Mouse (Mus musculus): Measurements from ENCODE around the gene Xlr5b. TPM values are rescaled to one million over a fixed set of nuclear protein-coding genes. Genes with fewer than 3 reads are reported as not detected.
"Not testable (repeated sequence)": the region's sequence is repeated elsewhere in the genome, so short reads cannot be mapped to it uniquely, and the experiment has no call there.

Xlr5b gene
- polyA plus RNA-seq (2015; fragmentation: Nextera tagmentation; extraction: Ambion mirVana) = not detected in 2 replicates

GRCm38 (mm10) chrX:73148496-73148895 lies at the start of gene Xlr5b:
Gene Xlr5b, plus strand, starts transcription at chrX:73148796.
- not testable (repeated sequence) for H3K4me3 ChIP-seq; H3K9me3 ChIP-seq; H3K9ac ChIP-seq; ATAC-seq (ENCODE audit: low FRiP score, low read depth); H3K27ac ChIP-seq (replicated peaks); H3K36me3 ChIP-seq; H3K27me3 ChIP-seq; H3K4me2 ChIP-seq; H3K4me1 ChIP-seq (replicated peaks)
- WGBS = no CpG with 5 or more reads among the region's 20 CpGs

- H3K4me2 ChIP-seq; H3K9me3 ChIP-seq; H3K27ac ChIP-seq (replicated peaks); H3K4me1 ChIP-seq (replicated peaks); ATAC-seq (ENCODE audit: low FRiP score, low read depth); H3K36me3 ChIP-seq; H3K27me3 ChIP-seq; H3K9ac ChIP-seq; H3K4me3 ChIP-seq: not testable (repeated sequence)
- WGBS = no CpG with 5 or more reads among the region's 7 CpGs
Observed at GRCm38 (mm10) chrX:73116747-73117146, 31.8 kb upstream of the Xlr5b start, which contains the start of gene Gm14685. Gene Gm14685, plus strand, starts transcription at chrX:73117047.

DNA sequence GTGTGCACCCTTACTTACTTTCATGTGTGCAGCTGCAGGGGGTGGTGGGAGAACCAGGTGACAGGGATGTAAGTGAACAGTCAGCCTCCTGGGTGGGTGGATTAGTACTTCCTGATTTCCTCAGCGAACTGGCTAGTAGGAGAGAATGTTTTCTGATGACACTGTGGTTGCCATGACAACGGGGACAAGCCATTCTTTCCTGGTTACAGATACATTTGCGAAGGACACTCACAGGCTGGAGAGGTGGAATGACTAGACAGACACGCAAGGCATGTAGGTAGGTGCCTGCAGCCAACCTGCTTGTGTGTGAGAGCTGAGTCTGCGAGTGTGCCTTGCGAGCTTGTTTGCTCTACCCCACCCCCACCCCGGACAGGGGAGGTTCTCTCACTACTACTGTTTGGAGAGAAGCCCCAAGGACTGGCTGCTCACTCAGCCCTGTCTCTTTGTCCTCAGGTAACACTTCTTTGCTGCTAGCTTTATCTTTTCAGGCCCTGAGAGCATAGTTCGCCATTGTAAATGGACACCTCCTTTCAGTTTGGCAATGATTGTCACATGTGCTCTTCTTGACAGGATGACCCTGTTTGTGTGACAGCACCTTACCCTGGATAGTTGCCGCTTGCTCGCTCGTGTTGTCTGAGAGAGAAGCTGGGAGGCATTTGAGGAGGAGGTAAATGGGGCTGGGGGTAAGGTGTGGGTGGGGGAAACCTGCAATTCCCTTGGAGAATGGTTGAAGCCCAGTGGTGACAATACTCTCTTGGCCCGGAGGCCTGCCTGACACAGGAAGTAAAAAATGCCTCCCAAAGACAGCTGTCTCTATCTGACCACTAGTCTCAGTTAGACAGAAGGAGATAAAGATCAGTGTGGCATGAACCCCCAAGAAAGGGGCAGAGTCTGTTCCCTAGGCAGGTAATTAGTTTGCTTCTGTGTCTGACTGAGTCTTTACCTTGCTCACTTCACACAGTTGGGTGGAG lies 25.5 kb upstream of the Xlr5b start:
- not testable (repeated sequence) for H3K9me3 ChIP-seq; H3K9ac ChIP-seq; H3K4me2 ChIP-seq; H3K27me3 ChIP-seq; H3K27ac ChIP-seq (replicated peaks); H3K4me1 ChIP-seq (replicated peaks); H3K4me3 ChIP-seq; H3K36me3 ChIP-seq
- ATAC-seq (ENCODE audit: low FRiP score, low read depth) = peak; percentile 87
- no CpG with 5 or more reads among the region's 12 CpGs for WGBS

DNA sequence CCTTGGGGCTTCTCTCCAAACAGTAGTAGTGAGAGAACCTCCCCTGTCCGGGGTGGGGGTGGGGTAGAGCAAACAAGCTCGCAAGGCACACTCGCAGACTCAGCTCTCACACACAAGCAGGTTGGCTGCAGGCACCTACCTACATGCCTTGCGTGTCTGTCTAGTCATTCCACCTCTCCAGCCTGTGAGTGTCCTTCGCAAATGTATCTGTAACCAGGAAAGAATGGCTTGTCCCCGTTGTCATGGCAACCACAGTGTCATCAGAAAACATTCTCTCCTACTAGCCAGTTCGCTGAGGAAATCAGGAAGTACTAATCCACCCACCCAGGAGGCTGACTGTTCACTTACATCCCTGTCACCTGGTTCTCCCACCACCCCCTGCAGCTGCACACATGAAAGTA lies 5.4 kb upstream of the Xlr5b start:
- H3K4me3 ChIP-seq; H3K4me1 ChIP-seq (replicated peaks); H3K27me3 ChIP-seq; H3K9ac ChIP-seq; H3K4me2 ChIP-seq; H3K27ac ChIP-seq (replicated peaks); H3K36me3 ChIP-seq; H3K9me3 ChIP-seq: not testable (repeated sequence)
- peak; percentile 87 for ATAC-seq (ENCODE audit: low FRiP score, low read depth)
- no CpG with 5 or more reads among the region's 7 CpGs for WGBS

- not testable (repeated sequence) for ATAC-seq (ENCODE audit: low FRiP score, low read depth); H3K27ac ChIP-seq (replicated peaks); H3K4me2 ChIP-seq; H3K27me3 ChIP-seq; H3K4me3 ChIP-seq; H3K36me3 ChIP-seq; H3K4me1 ChIP-seq (replicated peaks); H3K9ac ChIP-seq; H3K9me3 ChIP-seq
- WGBS = no CpG with 5 or more reads among the region's 7 CpGs
Observed at GRCm38 (mm10) chrX:73149350-73149749, 754 bp downstream of the Xlr5b start, which contains the start of gene DXBay18. Gene DXBay18, minus strand, starts transcription at chrX:73149450.

DNA sequence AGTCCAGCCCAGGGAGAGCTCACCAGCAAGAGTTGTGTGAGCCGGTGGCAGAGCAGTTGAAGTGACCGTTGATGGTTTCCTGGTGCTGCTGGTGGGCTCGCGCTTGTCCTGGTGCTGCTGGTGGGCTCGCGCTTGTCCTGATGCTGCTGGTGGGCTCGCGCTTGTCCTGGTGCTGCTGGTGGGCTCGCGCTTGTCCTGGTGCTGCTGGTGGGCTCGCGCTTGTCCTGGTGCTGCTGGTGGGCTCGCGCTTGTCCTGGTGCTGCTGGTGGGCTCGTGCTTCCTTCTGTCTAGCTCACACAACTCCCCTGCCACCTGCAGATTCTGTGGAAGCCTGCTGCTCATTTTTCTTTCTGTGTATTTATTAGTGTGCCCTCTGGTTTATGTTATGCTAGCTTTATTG lies 28.3 kb downstream of the Xlr5b start, which contains the start of gene Spin2d:
Gene Spin2d, minus strand, starts transcription at position 101 of the 400 bp plus-strand sequence.
- not testable (repeated sequence) for H3K27ac ChIP-seq (replicated peaks); H3K9me3 ChIP-seq; H3K27me3 ChIP-seq; H3K36me3 ChIP-seq; H3K4me3 ChIP-seq; ATAC-seq (ENCODE audit: low FRiP score, low read depth); H3K4me2 ChIP-seq; H3K9ac ChIP-seq; H3K4me1 ChIP-seq (replicated peaks)
- WGBS = 90% methylated on average over 6 of the region's 15 CpGs

GRCm38 (mm10) chrX:73191934-73192333 lies 43.3 kb downstream of the Xlr5b start, which contains the start of gene Xlr3b:
Gene Xlr3b, plus strand, starts transcription at chrX:73192207.
- H3K36me3 ChIP-seq; H3K4me2 ChIP-seq; H3K4me1 ChIP-seq (replicated peaks); H3K9me3 ChIP-seq; H3K9ac ChIP-seq; H3K4me3 ChIP-seq; H3K27me3 ChIP-seq; H3K27ac ChIP-seq (replicated peaks): not testable (repeated sequence)
- WGBS = 80% methylated on average over 12 of the region's 12 CpGs
- peak; percentile 61; the same call in 1 of the 2 replicates for ATAC-seq (ENCODE audit: low FRiP score, low read depth)

Other genes with a start within 250 kb of the Xlr5b start
- gene Cetn2, start 230.4 kb upstream of the Xlr5b start, polyA plus RNA-seq (2015; fragmentation: Nextera tagmentation; extraction: Ambion mirVana) = 67.1 and 73.8 TPM in 2 replicates
- gene Nsdhl, start 230.2 kb upstream of the Xlr5b start, polyA plus RNA-seq (2015; fragmentation: Nextera tagmentation; extraction: Ambion mirVana) = 48.9 and 49.2 TPM in 2 replicates
- 0.79 and 0.87 TPM in 2 replicates for gene Zfp185, start 161.5 kb upstream of the Xlr5b start, polyA plus RNA-seq (2015; fragmentation: Nextera tagmentation; extraction: Ambion mirVana)
- 0.08 and 0.17 TPM in 2 replicates for gene Pnma5, start 111.7 kb upstream of the Xlr5b start, polyA plus RNA-seq (2015; fragmentation: Nextera tagmentation; extraction: Ambion mirVana)
- 4.2 and 5.0 TPM in 2 replicates for gene Pnma3, start 84.0 kb upstream of the Xlr5b start, polyA plus RNA-seq (2015; fragmentation: Nextera tagmentation; extraction: Ambion mirVana)
- 0.68 and 0.74 TPM in 2 replicates for gene Xlr4a, start 66.3 kb upstream of the Xlr5b start, polyA plus RNA-seq (2015; fragmentation: Nextera tagmentation; extraction: Ambion mirVana)
- 4.3 and 5.7 TPM in 2 replicates for gene Xlr3a, start 51.7 kb upstream of the Xlr5b start, polyA plus RNA-seq (2015; fragmentation: Nextera tagmentation; extraction: Ambion mirVana)
- 0.52 and 1.2 TPM in 2 replicates for gene Gm14685, start 31.7 kb upstream of the Xlr5b start, polyA plus RNA-seq (2015; fragmentation: Nextera tagmentation; extraction: Ambion mirVana)
- gene DXBay18, start 654 bp downstream of the Xlr5b start, polyA plus RNA-seq (2015; fragmentation: Nextera tagmentation; extraction: Ambion mirVana) = 0.64 TPM in 1 of 2 replicates, not detected in the other
- not detected in 2 replicates for gene Spin2d, start 28.2 kb downstream of the Xlr5b start, polyA plus RNA-seq (2015; fragmentation: Nextera tagmentation; extraction: Ambion mirVana)
- 15.5 and 18.1 TPM in 2 replicates for gene Xlr3b, start 43.4 kb downstream of the Xlr5b start, polyA plus RNA-seq (2015; fragmentation: Nextera tagmentation; extraction: Ambion mirVana)
- 0.27 and 1.1 TPM in 2 replicates for gene Xlr4b, start 65.5 kb downstream of the Xlr5b start, polyA plus RNA-seq (2015; fragmentation: Nextera tagmentation; extraction: Ambion mirVana)
- 34.6 and 35.7 TPM in 2 replicates for gene F8a, start 79.5 kb downstream of the Xlr5b start, polyA plus RNA-seq (2015; fragmentation: Nextera tagmentation; extraction: Ambion mirVana)
- 0.43 and 0.49 TPM in 2 replicates for gene Xlr4c, start 94.3 kb downstream of the Xlr5b start, polyA plus RNA-seq (2015; fragmentation: Nextera tagmentation; extraction: Ambion mirVana)
- 0.25 and 0.28 TPM in 2 replicates for gene Xlr3c, start 116.6 kb downstream of the Xlr5b start, polyA plus RNA-seq (2015; fragmentation: Nextera tagmentation; extraction: Ambion mirVana)
- 0.19 TPM in 1 of 2 replicates, not detected in the other for gene Xlr5a, start 144.2 kb downstream of the Xlr5b start, polyA plus RNA-seq (2015; fragmentation: Nextera tagmentation; extraction: Ambion mirVana)
- not detected in 2 replicates for gene Xlr5c, start 144.2 kb downstream of the Xlr5b start, polyA plus RNA-seq (2015; fragmentation: Nextera tagmentation; extraction: Ambion mirVana)
- gene Gm45015, start 188.0 kb downstream of the Xlr5b start, polyA plus RNA-seq (2015; fragmentation: Nextera tagmentation; extraction: Ambion mirVana) = not detected in 2 replicates
- gene Zfp275, start 193.8 kb downstream of the Xlr5b start, polyA plus RNA-seq (2015; fragmentation: Nextera tagmentation; extraction: Ambion mirVana) = 10.4 and 10.8 TPM in 2 replicates
- gene Gm18336, start 249.9 kb downstream of the Xlr5b start, polyA plus RNA-seq (2015; fragmentation: Nextera tagmentation; extraction: Ambion mirVana) = not detected in 2 replicates

All from hindbrain, embryonic 15.5 days (tissue).